Comparison of ENCODE assay signal across 7 mouse cellular contexts in the genomic region with DNA sequence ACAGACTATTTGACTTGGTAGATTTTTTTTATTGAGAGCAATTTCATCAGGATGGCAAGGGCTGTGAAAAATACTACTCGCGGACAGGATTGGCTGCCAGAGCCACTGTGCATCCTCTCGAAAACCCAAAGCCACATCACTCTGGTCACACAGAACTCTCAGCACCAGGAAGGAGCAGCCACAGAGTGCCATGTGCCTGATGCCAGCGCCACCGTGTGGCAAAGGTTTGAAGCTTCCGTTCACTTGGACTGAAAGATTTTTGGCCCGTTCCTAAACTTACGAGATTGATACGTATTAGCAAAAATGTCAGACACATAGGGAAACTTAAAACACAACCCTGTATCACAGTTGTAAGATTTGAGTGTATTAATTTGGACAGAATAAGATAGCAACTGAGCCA. TPM values are rescaled to one million over a fixed set of nuclear protein-coding genes. Genes with fewer than 3 reads are reported as not detected.
DNase-seq lines count a peak whose midpoint lies in the region; ATAC-seq and TF ChIP-seq lines count a peak whose summit lies in the region.

No protein-coding gene starts in this region.

- no peak overlapping the region for H3K4me2 ChIP-seq in kidney, postnatal 0 days (ENCODE audit: low read length)
- no peak overlapping the region for H3K4me2 ChIP-seq in kidney, embryonic 15.5 days
- H3K4me2 ChIP-seq in limb, embryonic 11.5 days (ENCODE audit: low read depth, severe bottlenecking): no peak overlapping the region

- 50% methylated on average over 9 of the region's 9 CpGs for WGBS in kidney, postnatal 0 days
- 56% methylated on average over 9 of the region's 9 CpGs for WGBS in kidney, embryonic 15.5 days
- 54% methylated on average over 9 of the region's 9 CpGs for WGBS in limb, embryonic 11.5 days

- H3K4me1 ChIP-seq in kidney, postnatal 0 days (replicated peaks; ENCODE audit: insufficient read depth, low read length): no peaks in the 10 kb centered on the region
- H3K4me1 ChIP-seq in kidney, embryonic 15.5 days: peaks cover 4% of the 10 kb centered on the region; the same call in 1 of the 2 replicates
- peaks cover 0 to 8% of the 10 kb centered on the region in 2 experiments; a peak in 1 of 4 replicates for H3K4me1 ChIP-seq in ES-E14 (ENCODE audit: control insufficient read depth in 2 of 2, insufficient read depth in 2 of 2, low read length in 2 of 2, poor library complexity in 1 of 2)
- no peaks in the 10 kb centered on the region for H3K4me1 ChIP-seq in limb, embryonic 11.5 days (ENCODE audit: control insufficient read depth, insufficient read depth, low read length)

- H3K4me3 ChIP-seq in kidney, postnatal 0 days (replicated peaks; ENCODE audit: low read depth, low read length): no peak overlapping the region
- no peak overlapping the region for H3K4me3 ChIP-seq in kidney, embryonic 15.5 days (replicated peaks)
- H3K4me3 ChIP-seq in ES-E14 (ENCODE audit: insufficient read depth in 1 of 2, low read depth in 1 of 2, low read length in 2 of 2, poor library complexity in 1 of 2, severe bottlenecking in 1 of 2): no peak overlapping the region
- H3K4me3 ChIP-seq in limb, embryonic 11.5 days (ENCODE audit: low read depth, low read length): no peak overlapping the region

- no peaks in the 10 kb centered on the region for H3K9me3 ChIP-seq in kidney, postnatal 0 days (replicated peaks; ENCODE audit: low read length)
- no peaks in the 10 kb centered on the region for H3K9me3 ChIP-seq in kidney, embryonic 15.5 days (replicated peaks)
- H3K9me3 ChIP-seq in ES-E14 (ENCODE audit: control insufficient read depth, insufficient read depth, low read depth, low read length): no peaks in the 10 kb centered on the region
- no peaks in the 10 kb centered on the region for H3K9me3 ChIP-seq in limb, embryonic 11.5 days (ENCODE audit: control insufficient read depth, low read length)

- H3K9ac ChIP-seq in kidney, postnatal 0 days (ENCODE audit: low read depth, low read length): no peak overlapping the region
- H3K9ac ChIP-seq in kidney, embryonic 15.5 days: no peak overlapping the region
- H3K9ac ChIP-seq in ES-E14 (ENCODE audit: insufficient read depth, low read depth, low read length, poor library complexity, severe bottlenecking): no peak overlapping the region
- no peak overlapping the region for H3K9ac ChIP-seq in limb, embryonic 11.5 days (ENCODE audit: low read length)

- peak; percentile 72 for DNase-seq in kidney, postnatal 0 days (ENCODE audit: low spot score)
- DNase-seq in ES-E14 (ENCODE audit: low read depth, low spot score): peak; percentile 61
- peak; percentile 60 to 79 for DNase-seq in adrenal gland, postnatal 36 days
- DNase-seq in frontal cortex, postnatal 36 days (ENCODE audit: low spot score in 2 of 2): peak; percentile 39 to 64
- peak; percentile 77 for DNase-seq in limb, embryonic 11.5 days (ENCODE audit: low spot score)
- DNase-seq in retina, postnatal 1 day: peak; percentile 65

- ATAC-seq in kidney, postnatal 0 days (replicated peaks; ENCODE audit: low FRiP score, low read depth): no peak
- no peak for ATAC-seq in kidney, embryonic 15.5 days (replicated peaks; ENCODE audit: low FRiP score)
- ATAC-seq in limb, embryonic 11.5 days (ENCODE audit: insufficient number of reproducible peaks, low FRiP score, low TSS enrichment, low read depth): no peak

- H3K27me3 ChIP-seq in kidney, postnatal 0 days (ENCODE audit: insufficient read depth, low read length): no peaks in the 10 kb centered on the region
- H3K27me3 ChIP-seq in kidney, embryonic 15.5 days: no peaks in the 10 kb centered on the region
- no peaks in the 10 kb centered on the region for H3K27me3 ChIP-seq in limb, embryonic 11.5 days (ENCODE audit: control insufficient read depth, insufficient read depth, low read length)

- H3K27ac ChIP-seq in kidney, postnatal 0 days: no peak overlapping the region
- no peak overlapping the region for H3K27ac ChIP-seq in kidney, embryonic 15.5 days
- H3K27ac ChIP-seq in ES-E14 (ENCODE audit: insufficient read depth, low read depth, low read length, poor library complexity, severe bottlenecking): no peak overlapping the region
- H3K27ac ChIP-seq in limb, embryonic 11.5 days (replicated peaks; ENCODE audit: low read depth, low read length): no peak overlapping the region

- TF ChIP-seq CTCF in kidney, postnatal 0 days (IDR thresholded peaks at IDR 0.05; ENCODE audit: low read depth): peak; percentile 86

- H3K36me3 ChIP-seq in kidney, postnatal 0 days (ENCODE audit: insufficient read depth, low read length): peaks cover 16% of the 10 kb centered on the region
- H3K36me3 ChIP-seq in kidney, embryonic 15.5 days: peaks cover 32% of the 10 kb centered on the region
- H3K36me3 ChIP-seq in ES-E14 (ENCODE audit: control insufficient read depth, insufficient read depth, low read length, poor library complexity, severe bottlenecking): peaks cover 4% of the 10 kb centered on the region; the same call in 1 of the 2 replicates
- H3K36me3 ChIP-seq in limb, embryonic 11.5 days (ENCODE audit: control insufficient read depth, insufficient read depth, low read length): no peaks in the 10 kb centered on the region

- in situ Hi-C loops in ES-E14 (cut with MboI; ENCODE audit: low sequenced_read_pairs in 2 of 2, unreplicated experiment in 2 of 2): no loop called here

TF ChIP-seq in ES-E14, 5 proteins besides CTCF, POLR2A, EP300 and RAD21:
- TF ChIP-seq ZC3H11A (IDR thresholded peaks at IDR 0.05; ENCODE audit: borderline replicate concordance, low read depth, low read length) (no peak), ZNF384 (IDR thresholded peaks at IDR 0.05; ENCODE audit: low read depth, low read length) (no peak), MAFK (IDR thresholded peaks at IDR 0.05; ENCODE audit: insufficient read depth, low read depth, low read length) (no peak), HCFC1 (IDR thresholded peaks at IDR 0.05; ENCODE audit: borderline replicate concordance, insufficient read depth, low read length) (no peak), CHD2 (IDR thresholded peaks at IDR 0.05; ENCODE audit: low read depth, low read length) (no peak)

RNA-seq across cellular contexts. Expression of a gene that starts 44.1 kb away (rescaled TPM):
- polyA plus RNA-seq in kidney, postnatal 0 days (2015; fragmentation: Nextera tagmentation; extraction: Ambion mirVana): 3.7 and 4.0 TPM in 2 replicates
- 4.7 and 5.0 TPM in 2 replicates for polyA plus RNA-seq in kidney, embryonic 15.5 days (2015; fragmentation: Nextera tagmentation; extraction: Ambion mirVana)
- 23.2 and 28.4 TPM in 2 replicates for total RNA-seq in ES-E14 (2012; rRNA removed)
- total RNA-seq in adrenal gland, postnatal 36 days (2021): 10 to 100 TPM; 23.9 to 24.2 TPM
- 4.9 and 5.2 TPM in 2 replicates for polyA plus RNA-seq in limb, embryonic 11.5 days (2014; fragmentation: Nextera tagmentation; extraction: Ambion mirVana)
